ENCODE assay signal across 28 mouse cellular contexts in the genomic region with DNA sequence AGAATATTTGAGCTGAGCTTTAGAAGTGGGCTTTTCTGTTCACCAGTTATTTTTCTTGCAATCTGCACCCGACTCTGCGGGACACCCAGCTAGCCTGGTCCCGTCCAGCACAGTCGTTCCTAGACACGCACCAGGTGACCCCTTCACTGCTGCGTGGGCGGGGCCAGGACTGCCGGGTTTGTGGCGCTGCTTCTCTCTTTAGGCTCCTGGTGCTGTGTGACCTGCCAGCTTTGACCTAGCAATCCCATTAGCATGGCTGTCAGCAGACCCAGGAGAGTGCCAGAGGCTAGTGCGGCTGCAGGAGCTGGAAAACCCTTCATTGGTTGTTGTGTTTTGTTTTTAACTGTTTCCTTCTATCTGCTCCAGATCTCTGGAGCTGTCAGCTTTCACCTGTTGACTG. TPM values are rescaled to one million over a fixed set of nuclear protein-coding genes. Genes with fewer than 3 reads are reported as not detected.
DNase-seq lines count a peak whose midpoint lies in the region; ATAC-seq lines count a peak whose summit lies in the region.
"Had no signal": no experiment of that assay in that cellular context is flagged by ENCODE, and none has a peak within 500 bp of the region (broad histone marks: within the 10 kb centered on the region; RNA-seq: fewer than 3 reads in every experiment).

No protein-coding gene starts in this region.

- H3K27me3 ChIP-seq in kidney, embryonic 14.5 days (ENCODE audit: control insufficient read depth, insufficient read depth, low read length), result no peaks in the 10 kb centered on the region
- no peaks in the 10 kb centered on the region for H3K27me3 ChIP-seq in limb, embryonic 13.5 days
- H3K27me3 ChIP-seq in limb, embryonic 10.5 days (ENCODE audit: low read depth, poor library complexity, severe bottlenecking), result no peaks in the 10 kb centered on the region
- no peaks in the 10 kb centered on the region for H3K27me3 ChIP-seq in limb, embryonic 15.5 days
- H3K27me3 ChIP-seq: CH12.LX; embryonic facial prominence, embryonic 13.5 days; embryonic facial prominence, embryonic 15.5 days; forebrain, embryonic 12.5 days had no signal

- no peak overlapping the region for H3K27ac ChIP-seq in kidney, embryonic 14.5 days (ENCODE audit: low read depth, low read length)
- 0 out of 2 replicates have a peak overlapping the region, but pooled peaks have one; percentile 6 for H3K27ac ChIP-seq in limb, embryonic 13.5 days
- no peak overlapping the region for H3K27ac ChIP-seq in limb, embryonic 10.5 days
- peak overlapping the region; percentile 30; the same call in 1 of the 2 replicates for H3K27ac ChIP-seq in limb, embryonic 15.5 days
- H3K27ac ChIP-seq: embryonic facial prominence, embryonic 13.5 days; embryonic facial prominence, embryonic 15.5 days; forebrain, embryonic 10.5 days; forebrain, embryonic 12.5 days had no signal

- no peak overlapping the region for H3K4me2 ChIP-seq in kidney, embryonic 14.5 days (replicated peaks; ENCODE audit: low read depth, low read length)
- no peak overlapping the region for H3K4me2 ChIP-seq in limb, embryonic 13.5 days (replicated peaks)
- H3K4me2 ChIP-seq in limb, embryonic 15.5 days, result no peak overlapping the region
- H3K4me2 ChIP-seq: embryonic facial prominence, embryonic 13.5 days; embryonic facial prominence, embryonic 15.5 days; forebrain, embryonic 12.5 days had no signal

- H3K9me3 ChIP-seq in kidney, embryonic 14.5 days (ENCODE audit: control insufficient read depth, low read length), result no peaks in the 10 kb centered on the region
- H3K9me3 ChIP-seq in limb, embryonic 13.5 days, result no peaks in the 10 kb centered on the region
- no peaks in the 10 kb centered on the region for H3K9me3 ChIP-seq in limb, embryonic 10.5 days (replicated peaks)
- H3K9me3 ChIP-seq in limb, embryonic 15.5 days, result no peaks in the 10 kb centered on the region
- H3K9me3 ChIP-seq: embryonic facial prominence, embryonic 13.5 days; embryonic facial prominence, embryonic 15.5 days; forebrain, embryonic 10.5 days; forebrain, embryonic 12.5 days had no signal

- H3K9ac ChIP-seq in kidney, embryonic 14.5 days (ENCODE audit: low read depth, low read length), result no peak overlapping the region
- H3K9ac ChIP-seq in limb, embryonic 13.5 days, result no peak overlapping the region
- H3K9ac ChIP-seq in limb, embryonic 15.5 days, result no peak overlapping the region
- H3K9ac ChIP-seq: embryonic facial prominence, embryonic 13.5 days; embryonic facial prominence, embryonic 15.5 days; forebrain, embryonic 12.5 days had no signal

- ATAC-seq in kidney, embryonic 14.5 days (ENCODE audit: low FRiP score, low TSS enrichment), result no peak
- no peak for ATAC-seq in limb, embryonic 13.5 days (ENCODE audit: low FRiP score, low read depth)
- no peak for ATAC-seq in limb, embryonic 15.5 days (ENCODE audit: insufficient number of reproducible peaks, low FRiP score, low TSS enrichment, low read depth)
- ATAC-seq: activated CD4-positive, CD25-positive, alpha-beta regulatory T cell, adult 4 months; CD4-positive, CD25-positive, alpha-beta regulatory T cell, adult 4 months; forebrain, embryonic 14.5 days; forebrain, embryonic 16.5 days had no signal

- DNase-seq in kidney, adult 11 months, result peak; percentile 68
- peak; percentile 51 for DNase-seq in kidney, adult 9 months
- no peak for DNase-seq in kidney, postnatal 10 days
- no peak for DNase-seq in limb, embryonic 10.5 days (ENCODE audit: low spot score)
- DNase-seq in embryo, embryonic 10 days (ENCODE audit: low spot score), result no peak
- DNase-seq: adrenal gland, adult 8-10 months; adrenal gland, postnatal 14 days; adrenal gland, postnatal 36 days; B cell, adult 2 months; cerebellum, adult 11-12 months; cerebellum, adult 2 months; cerebellum, adult 9-10 months; cerebellum, postnatal 10 days; cerebellum, postnatal 25 days; embryo, embryonic 11 days had no signal

- 62% methylated on average over 10 of the region's 10 CpGs for WGBS in kidney, embryonic 14.5 days
- WGBS in limb, embryonic 13.5 days, result 59% methylated on average over 10 of the region's 10 CpGs
- WGBS in limb, embryonic 10.5 days, result 73% methylated on average over 10 of the region's 10 CpGs
- whole genome bisulfite sequencing in limb, embryonic 15.5 days, result 52% methylated on average over 10 of the region's 10 CpGs

- peaks cover 11% of the 10 kb centered on the region for H3K4me1 ChIP-seq in kidney, embryonic 14.5 days (ENCODE audit: control insufficient read depth, insufficient read depth, low read length)
- peaks cover 26% of the 10 kb centered on the region for H3K4me1 ChIP-seq in limb, embryonic 13.5 days
- peaks cover 24% of the 10 kb centered on the region for H3K4me1 ChIP-seq in limb, embryonic 10.5 days
- peaks cover 19% of the 10 kb centered on the region for H3K4me1 ChIP-seq in limb, embryonic 15.5 days

- peaks cover 82% of the 10 kb centered on the region for H3K36me3 ChIP-seq in kidney, embryonic 14.5 days (ENCODE audit: control insufficient read depth, insufficient read depth, low read length)
- H3K36me3 ChIP-seq in limb, embryonic 13.5 days, result peaks cover 82% of the 10 kb centered on the region
- peaks cover 95% of the 10 kb centered on the region for H3K36me3 ChIP-seq in limb, embryonic 10.5 days
- peaks cover 72% of the 10 kb centered on the region for H3K36me3 ChIP-seq in limb, embryonic 15.5 days

- no peak overlapping the region for H3K4me3 ChIP-seq in kidney, embryonic 14.5 days (ENCODE audit: low read length)
- no peak overlapping the region for H3K4me3 ChIP-seq in limb, embryonic 13.5 days
- no peak overlapping the region for H3K4me3 ChIP-seq in limb, embryonic 10.5 days
- no peak overlapping the region for H3K4me3 ChIP-seq in limb, embryonic 15.5 days
- H3K4me3 ChIP-seq: embryonic facial prominence, embryonic 13.5 days; embryonic facial prominence, embryonic 15.5 days; erythroblast, embryonic 14.5 days; forebrain, embryonic 10.5 days; forebrain, embryonic 12.5 days had no signal

RNA-seq across cellular contexts. Expression of a gene that starts 22.5 kb away (rescaled TPM):
- 6.9 and 7.6 TPM in 2 replicates for polyA plus RNA-seq in kidney, embryonic 14.5 days (2014; fragmentation: Nextera tagmentation; extraction: Ambion mirVana)
- polyA plus RNA-seq in limb, embryonic 13.5 days (2015; fragmentation: Nextera tagmentation; extraction: Ambion mirVana), result 2.8 and 5.9 TPM in 2 replicates
- 3.1 and 4.1 TPM in 2 replicates for polyA plus RNA-seq in limb, embryonic 10.5 days (2016; fragmentation: Nextera tagmentation; extraction: Ambion mirVana)
- 3.6 and 5.2 TPM in 2 replicates for polyA plus RNA-seq in limb, embryonic 15.5 days (2015; fragmentation: Nextera tagmentation; extraction: Ambion mirVana)
- polyA plus RNA-seq: activated CD4-positive, CD25-positive, alpha-beta regulatory T cell, adult 4 months; erythroblast, embryonic 14.5 days had no signal

RNA-seq across cellular contexts. Expression of a gene that starts 22.9 kb away (rescaled TPM):
- 0.53 TPM in 1 of 2 replicates, not detected in the other for polyA plus RNA-seq in kidney, embryonic 14.5 days (2014; fragmentation: Nextera tagmentation; extraction: Ambion mirVana)
- 0.32 and 0.38 TPM in 2 replicates for polyA plus RNA-seq in limb, embryonic 13.5 days (2015; fragmentation: Nextera tagmentation; extraction: Ambion mirVana)
- 0.51 and 0.72 TPM in 2 replicates for polyA plus RNA-seq in limb, embryonic 10.5 days (2016; fragmentation: Nextera tagmentation; extraction: Ambion mirVana)
- not detected in 2 replicates for polyA plus RNA-seq in limb, embryonic 15.5 days (2015; fragmentation: Nextera tagmentation; extraction: Ambion mirVana)
- polyA plus RNA-seq: activated CD4-positive, CD25-positive, alpha-beta regulatory T cell, adult 4 months; CD4-positive, CD25-positive, alpha-beta regulatory T cell, adult 4 months; erythroblast, embryonic 14.5 days had no signal

RNA-seq across cellular contexts. Expression of a gene that starts 51.2 kb away (rescaled TPM):
- 2.8 and 4.1 TPM in 2 replicates for polyA plus RNA-seq in kidney, embryonic 14.5 days (2014; fragmentation: Nextera tagmentation; extraction: Ambion mirVana)
- 2.4 and 2.6 TPM in 2 replicates for polyA plus RNA-seq in limb, embryonic 13.5 days (2015; fragmentation: Nextera tagmentation; extraction: Ambion mirVana)
- 0.84 and 1.7 TPM in 2 replicates for polyA plus RNA-seq in limb, embryonic 10.5 days (2016; fragmentation: Nextera tagmentation; extraction: Ambion mirVana)
- polyA plus RNA-seq in limb, embryonic 15.5 days (2015; fragmentation: Nextera tagmentation; extraction: Ambion mirVana), result 21.3 and 21.4 TPM in 2 replicates

RNA-seq across cellular contexts. Expression of a gene that starts 59.1 kb away (rescaled TPM):
- polyA plus RNA-seq in kidney, embryonic 14.5 days (2014; fragmentation: Nextera tagmentation; extraction: Ambion mirVana), result 103 and 143 TPM in 2 replicates
- polyA plus RNA-seq in limb, embryonic 13.5 days (2015; fragmentation: Nextera tagmentation; extraction: Ambion mirVana), result 114 and 132 TPM in 2 replicates
- 62.9 and 73.7 TPM in 2 replicates for polyA plus RNA-seq in limb, embryonic 10.5 days (2016; fragmentation: Nextera tagmentation; extraction: Ambion mirVana)
- polyA plus RNA-seq in limb, embryonic 15.5 days (2015; fragmentation: Nextera tagmentation; extraction: Ambion mirVana), result 117 and 129 TPM in 2 replicates

Comparison
In these comparisons a context has a peak if more than half of its experiments do, and no peak if none do; other contexts are left out.
1. DNase-seq: peak in kidney, adult 11 months (single experiment) and kidney, adult 9 months (single experiment); none in kidney, postnatal 10 days (single experiment), limb, embryonic 10.5 days (single experiment) and embryo, embryonic 10 days (single experiment).
2. H3K27ac ChIP-seq: peak in limb, embryonic 13.5 days (single experiment) and limb, embryonic 15.5 days (single experiment); none in kidney, embryonic 14.5 days (single experiment) and limb, embryonic 10.5 days (single experiment).